Mouse (Mus musculus) kidney, postnatal 0 days (tissue): ENCODE measurements at regions not wholly inside any gene's neighbourhood (a gene's known extent, or its start where the extent isn't known, plus 50 kb on each side); places are given as distances from the start of the nearest gene placed in this dataset.

Source experiments
- ATAC-seq: fragments of 200-750 bp; cut with Nextera tagmentation; replicated peaks from 2 replicates; pipeline ENCODE4 v1.8.0; 2017; ENCODE audit warnings: low read depth, moderate number of reproducible peaks, moderate TSS enrichment, moderate library complexity; ENCODE audit not compliant: low FRiP score
- DNase-seq: peaks from one replicate; pipeline ENCODE4 v3.0.0-alpha.2; 2016; ENCODE audit warnings: low spot score
- H3K27ac ChIP-seq: fragments of 300-500 bp; sonication (generic); 2 replicates; pipeline ENCODE4 v1.5.1; 2014; ENCODE audit warnings: mild to moderate bottlenecking
- H3K27me3 ChIP-seq: fragments of 300-500 bp; sonication (generic); 2 replicates; pipeline ENCODE4 v1.6.1; 2014; ENCODE audit warnings: low read length, mixed read lengths; ENCODE audit not compliant: insufficient read depth
- H3K36me3 ChIP-seq: fragments of 300-500 bp; sonication (generic); 2 replicates; pipeline ENCODE4 v1.6.1; 2014; ENCODE audit warnings: low read length, mixed read lengths; ENCODE audit not compliant: insufficient read depth
- H3K4me1 ChIP-seq: fragments of 300-500 bp; sonication (generic); replicated peaks from 2 replicates; pipeline ENCODE4 v1.6.1; 2014; ENCODE audit warnings: antibody characterized with exemption, low read length, mixed read lengths; ENCODE audit not compliant: insufficient read depth
- H3K4me2 ChIP-seq: fragments of 300-500 bp; sonication (generic); 2 replicates; pipeline ENCODE4 v1.6.1; 2014; ENCODE audit warnings: mild to moderate bottlenecking, low read length, moderate library complexity, mixed read lengths
- H3K4me3 ChIP-seq: fragments of 300-500 bp; sonication (generic); replicated peaks from 2 replicates; pipeline ENCODE4 v1.5.1; 2014; ENCODE audit warnings: low read depth, low read length
- H3K9ac ChIP-seq: fragments of 300-500 bp; sonication (generic); 2 replicates; pipeline ENCODE4 v1.6.1; 2014; ENCODE audit warnings: low read depth, low read length
- H3K9me3 ChIP-seq: fragments of 300-500 bp; sonication (generic); replicated peaks from 2 replicates; pipeline ENCODE4 v1.6.1; 2016; ENCODE audit warnings: low read length, inconsistent platforms, mixed read lengths
- CTCF ChIP-seq: IDR thresholded peaks from 2 replicates; pipeline ENCODE4 v1.5.1; 2016; ENCODE audit warnings: antibody characterized with exemption, low read depth, mild to moderate bottlenecking, moderate library complexity
- WGBS: fragments of 180-500 bp; shearing (Covaris S2); extraction: QIAGEN DNeasy Blood & Tissue Kit; methylation state at CpG from one replicate; pipeline ENCODE4 v1.1.7; 2014; 5-methylcytosine and 5-hydroxymethylcytosine counted together

DNA sequence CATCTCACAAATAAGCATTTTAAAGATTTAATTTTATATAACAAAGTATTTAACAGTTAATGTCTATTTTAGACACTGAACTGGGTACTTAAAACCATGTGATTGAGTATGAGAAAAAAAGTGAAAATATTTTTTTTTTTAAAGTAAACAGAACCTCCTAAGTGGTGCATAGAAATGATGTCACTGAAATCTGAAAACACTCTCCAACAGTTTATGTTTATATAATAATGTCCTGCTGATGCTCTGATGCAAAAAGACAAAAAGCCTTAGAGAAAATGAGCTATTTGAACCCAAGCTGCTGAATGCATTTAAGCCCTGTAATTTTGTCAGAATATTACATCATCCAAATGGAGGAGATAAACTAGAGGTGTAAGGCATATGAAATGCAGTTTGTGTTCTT, 3447.1 kb downstream of the 9330182O14Rik start:
- Histone ChIP-seq H3K4me2 (no peak overlapping the region), H3K27ac (no peak overlapping the region), H3K4me1 (no peaks in the 10 kb centered on the region), H3K9ac (no peak overlapping the region), H3K4me3 (no peak overlapping the region), H3K9me3 (no peaks in the 10 kb centered on the region), H3K27me3 (no peaks in the 10 kb centered on the region), H3K36me3 (no peaks in the 10 kb centered on the region)
- DNase-seq (no peak), ATAC-seq (no peak)
- TF ChIP-seq CTCF = no peak

DNA sequence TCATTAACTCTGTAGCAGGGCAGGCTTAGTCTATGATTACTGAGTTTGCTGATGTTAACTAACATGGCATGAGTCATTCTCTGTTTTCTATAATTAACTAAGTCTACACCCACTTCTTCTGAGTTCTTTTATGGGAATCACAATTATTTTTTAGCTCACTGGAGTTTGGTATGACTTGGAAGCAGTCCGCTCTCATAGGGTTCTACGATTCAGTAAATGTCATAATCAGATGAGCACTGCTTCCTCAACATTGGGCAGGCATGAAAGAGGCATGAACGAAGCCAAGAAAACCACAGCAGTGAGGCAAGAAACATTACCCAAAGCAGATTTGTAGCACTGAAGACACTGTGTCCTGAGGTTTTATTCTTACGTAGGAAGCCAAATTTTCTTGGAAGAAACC, 3451.6 kb downstream of the 9330182O14Rik start:
- H3K4me3 ChIP-seq = no peak overlapping the region
- no peak for ATAC-seq
- 88% methylated on average over 4 of the region's 4 CpGs for WGBS
- no peaks in the 10 kb centered on the region for H3K27me3 ChIP-seq
- no peaks in the 10 kb centered on the region for H3K4me1 ChIP-seq
- no peak for DNase-seq
- no peaks in the 10 kb centered on the region for H3K36me3 ChIP-seq
- H3K4me2 ChIP-seq = no peak overlapping the region
- TF ChIP-seq CTCF = no peak
- no peaks in the 10 kb centered on the region for H3K9me3 ChIP-seq
- H3K27ac ChIP-seq = no peak overlapping the region
- no peak overlapping the region for H3K9ac ChIP-seq

DNA sequence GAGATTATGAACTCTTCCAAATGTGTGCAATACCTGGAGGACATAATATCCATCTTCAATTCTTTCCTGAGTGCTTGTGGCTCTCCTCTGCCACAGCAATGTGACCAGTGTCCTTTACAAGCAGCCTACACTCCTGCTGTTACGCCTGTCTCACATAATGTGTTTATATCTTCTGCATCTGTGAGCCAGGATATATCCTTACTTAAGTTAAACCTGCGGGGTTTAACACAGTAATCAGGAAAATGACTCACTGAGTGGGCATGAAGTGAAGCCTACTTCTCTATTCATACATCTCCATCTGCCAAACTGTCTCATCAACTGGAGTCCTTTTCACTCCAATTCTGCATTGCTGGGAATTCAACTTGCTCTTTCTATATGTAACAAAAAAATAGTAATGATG, 3453.9 kb downstream of the 9330182O14Rik start:
- H3K4me1 ChIP-seq = no peaks in the 10 kb centered on the region
- WGBS = 80% methylated on average over 2 of the region's 2 CpGs
- TF ChIP-seq CTCF = no peak
- no peaks in the 10 kb centered on the region for H3K27me3 ChIP-seq
- no peak overlapping the region for H3K9ac ChIP-seq
- ATAC-seq = no peak
- H3K4me3 ChIP-seq = no peak overlapping the region
- H3K27ac ChIP-seq = no peak overlapping the region
- H3K36me3 ChIP-seq = no peaks in the 10 kb centered on the region
- H3K9me3 ChIP-seq = no peaks in the 10 kb centered on the region
- DNase-seq = no peak
- no peak overlapping the region for H3K4me2 ChIP-seq

DNA sequence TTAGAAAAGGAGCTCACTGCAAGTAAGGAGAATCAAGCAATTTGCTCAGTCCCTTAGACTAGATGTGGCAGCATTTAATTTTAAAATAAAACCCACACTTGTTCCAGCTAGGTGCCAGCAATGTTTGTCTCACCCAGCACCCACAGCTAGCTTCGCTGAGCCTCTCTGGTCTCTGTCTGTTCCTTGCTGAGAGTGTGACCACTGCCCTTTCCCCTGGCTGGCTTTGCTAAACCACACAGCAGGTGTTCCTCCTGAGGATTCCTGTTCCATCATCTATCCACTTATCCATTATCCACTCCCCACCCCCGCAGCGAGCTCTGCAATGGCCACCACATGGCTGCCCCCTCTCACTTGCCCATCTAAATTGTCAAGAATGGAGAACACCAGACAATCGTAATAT, 3473.5 kb downstream of the 9330182O14Rik start:
- H3K36me3 ChIP-seq = no peaks in the 10 kb centered on the region
- no peaks in the 10 kb centered on the region for H3K9me3 ChIP-seq
- H3K4me3 ChIP-seq = no peak overlapping the region
- ATAC-seq (no peak), DNase-seq (no peak)
- no peak overlapping the region for H3K9ac ChIP-seq
- TF ChIP-seq CTCF = no peak
- H3K27me3 ChIP-seq = no peaks in the 10 kb centered on the region
- H3K4me1 ChIP-seq = no peaks in the 10 kb centered on the region
- WGBS = 93% methylated on average over 4 of the region's 4 CpGs
- no peak overlapping the region for H3K27ac ChIP-seq
- no peak overlapping the region for H3K4me2 ChIP-seq

DNA sequence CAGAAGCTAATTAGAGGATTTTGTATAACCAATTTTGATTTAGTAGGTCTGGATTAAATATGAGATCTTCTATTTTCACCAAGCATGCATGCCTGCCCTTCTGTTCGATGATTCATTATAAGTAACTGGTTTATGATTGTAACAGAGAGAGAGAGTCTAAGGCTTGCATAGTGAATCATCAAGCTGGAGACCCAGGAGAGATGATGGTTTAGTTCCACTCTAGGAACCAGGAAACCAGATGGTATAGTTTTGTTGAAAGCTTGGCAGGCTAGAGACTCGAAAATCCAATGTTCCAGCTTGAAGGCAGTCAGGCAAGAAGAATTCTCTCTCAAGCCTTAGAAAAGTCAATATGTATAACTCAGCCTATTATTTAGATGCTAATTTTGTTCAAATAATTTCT, 3475.7 kb downstream of the 9330182O14Rik start:
- ATAC-seq (no peak), DNase-seq (no peak)
- no peak overlapping the region for H3K4me2 ChIP-seq
- 70% methylated on average over 2 of the region's 2 CpGs for WGBS
- H3K9me3 ChIP-seq = no peaks in the 10 kb centered on the region
- TF ChIP-seq CTCF = no peak
- no peaks in the 10 kb centered on the region for H3K4me1 ChIP-seq
- H3K27ac ChIP-seq = no peak overlapping the region
- H3K4me3 ChIP-seq = no peak overlapping the region
- H3K9ac ChIP-seq = no peak overlapping the region
- no peaks in the 10 kb centered on the region for H3K36me3 ChIP-seq
- H3K27me3 ChIP-seq = no peaks in the 10 kb centered on the region

DNA sequence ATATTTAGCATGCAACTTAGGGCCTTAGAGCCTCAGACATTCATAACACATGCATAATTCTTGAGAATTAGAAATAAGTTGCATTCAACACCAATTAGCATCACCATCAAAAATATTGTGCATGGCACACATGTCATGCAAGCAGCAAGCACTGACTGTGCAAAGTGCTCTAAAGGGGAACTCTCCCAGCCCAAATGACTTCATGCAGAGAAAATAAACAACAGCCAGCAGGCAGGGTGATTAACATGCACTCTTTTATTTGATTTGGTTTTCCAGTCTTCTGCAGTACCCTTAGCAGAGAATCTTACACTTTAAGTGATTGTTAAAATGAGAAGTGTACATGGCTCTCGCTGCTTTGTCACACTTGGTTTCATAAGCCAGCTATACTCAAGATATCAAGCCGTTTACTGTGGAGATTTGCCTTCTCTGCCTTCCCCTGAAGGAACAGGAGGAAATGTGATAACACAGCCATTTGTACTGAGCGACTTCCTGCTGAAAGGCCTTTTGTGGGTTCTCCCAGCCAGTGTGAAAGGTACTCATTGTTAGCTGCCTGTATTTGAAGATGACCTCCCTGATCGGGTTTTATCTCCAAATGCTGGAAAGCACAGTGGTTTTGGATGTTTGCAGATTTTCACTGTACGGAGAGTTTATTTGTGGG, 3480.0 kb downstream of the 9330182O14Rik start:
- DNase-seq (no peak), ATAC-seq (no peak)
- no peaks in the 10 kb centered on the region for H3K27me3 ChIP-seq
- H3K9me3 ChIP-seq = no peaks in the 10 kb centered on the region
- WGBS = 39% methylated on average over 5 of the region's 5 CpGs
- H3K36me3 ChIP-seq = no peaks in the 10 kb centered on the region
- H3K4me2 ChIP-seq = no peak overlapping the region
- no peak overlapping the region for H3K4me3 ChIP-seq
- no peak overlapping the region for H3K9ac ChIP-seq
- TF ChIP-seq CTCF = no peak
- no peaks in the 10 kb centered on the region for H3K4me1 ChIP-seq
- H3K27ac ChIP-seq = no peak overlapping the region

DNA sequence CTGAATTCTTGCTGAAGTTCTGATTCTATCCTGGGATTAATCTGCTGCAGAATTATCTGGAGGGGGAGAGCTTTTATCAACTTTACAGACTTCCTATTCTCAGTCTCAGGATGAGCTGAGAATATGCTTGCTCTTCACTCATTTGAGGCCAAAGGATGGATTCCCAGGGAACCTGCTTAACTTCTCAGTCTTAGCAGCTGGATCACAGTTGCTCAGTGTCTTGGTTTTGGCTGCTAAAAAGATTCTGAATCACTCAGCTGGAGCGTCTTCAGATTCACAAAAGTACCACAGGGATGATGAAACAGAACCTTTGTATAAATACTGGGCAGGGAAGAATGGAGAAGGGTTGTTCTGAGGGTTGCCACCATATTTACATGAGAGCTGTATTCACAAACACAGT, 3481.6 kb downstream of the 9330182O14Rik start:
- ATAC-seq = no peak
- WGBS = 82% methylated on average over 1 of the region's 1 CpGs

More for the DNA sequence above, 3481.6 kb downstream of the 9330182O14Rik start:
- Histone ChIP-seq H3K4me3 (no peak overlapping the region), H3K9ac (no peak overlapping the region), H3K27ac (no peak overlapping the region), H3K36me3 (no peaks in the 10 kb centered on the region), H3K27me3 (no peaks in the 10 kb centered on the region), H3K4me2 (no peak overlapping the region), H3K4me1 (no peaks in the 10 kb centered on the region), H3K9me3 (no peaks in the 10 kb centered on the region)
- no peak for TF ChIP-seq CTCF
- no peak for DNase-seq
